Mouse (Mus musculus) kidney, adult 2 months (tissue): ENCODE measurements around the gene Aatf.

Source experiments
- CTCF ChIP-seq: fragments of 200-500 bp; conservative IDR thresholded peaks from 2 replicates; pipeline ENCODE4 v1.5.1; 2011; ENCODE audit warnings: low read depth, mild to moderate bottlenecking, control low read depth, low read length, moderate library complexity, mixed read lengths; ENCODE audit not compliant: insufficient read depth, insufficient read length
- POLR2A ChIP-seq: fragments of 200-500 bp; IDR thresholded peaks from one replicate; pipeline ENCODE4 v1.6.1; 2011; ENCODE audit warnings: low read depth, low read length, control low read depth

GRCm38 (mm10) chr11:84410383-84410782, 102.9 kb downstream of the Aatf start:
- TF ChIP-seq POLR2A (no peak), CTCF (no peak)
